Mouse (Mus musculus) left cerebral cortex, postnatal 14 days (tissue): ENCODE data around the gene Tor3a. TPM values are rescaled to one million over a fixed set of nuclear protein-coding genes. Genes with fewer than 3 reads are reported as not detected.

ENCODE experiments used
- DNase-seq, 2 experiments: peaks; one replicate each; pipeline ENCODE4 v3.0.0; 2021 to 2022; ENCODE audit warnings: low spot score in 2 of 2, mixed read lengths in 1 of 2
- intact Hi-C: fragments of 180-260 bp; cut with DNase I; formaldehyde crosslinking; loops from one replicate; pipeline ENCODE4 v1.15.1; 2025
- long read RNA-seq, 2 experiments: library from polyadenylated mRNA; stranded (forward); transcript quantifications; one replicate each; pipeline ENCODE4 v2.0.0; 2021
- total RNA-seq, 2 experiments: library from RNA; stranded (reverse); gene quantifications; 2 replicates each; pipeline ENCODE4 v1.2.3; 2021

Gene Tor3a
- 1 to 10 TPM; 4.2 to 6.8 TPM for total RNA-seq
- long read RNA-seq, experiment 1, transcript Tor3a-201 (6 exons, 3,285 nt) = major isoform, 7 of 12 reads
- long read RNA-seq, experiment 1, partial matches to known transcripts = 0 of 12 reads
- long read RNA-seq, experiment 1, other reads (novel, unspliced or antisense) = 3 of 12 reads
- long read RNA-seq, experiment 2, partial matches to known transcripts = 1 of 6 reads
- long read RNA-seq, experiment 2, other reads (novel, unspliced or antisense) = 1 of 6 reads

- DNase-seq = peak; percentile 57 to 59
- intact Hi-C loops = no loop called here
Measured at GRCm38 (mm10) chr1:156674195-156675000, at the start of gene Tor3a. TSS of gene Tor3a (minus strand) at chr1:156674356.

GRCm38 (mm10) chr1:156722089-156722488 lies 47.9 kb upstream of the Tor3a start:
- intact Hi-C loops = no loop called here
- DNase-seq = no peak

GRCm38 (mm10) chr1:156720046-156720445 lies 45.9 kb upstream of the Tor3a start:
- intact Hi-C loops = no loop called here
- DNase-seq = no peak

- peak; percentile 97 to 98 for DNase-seq
- intact Hi-C loops = no loop called here
Measured at GRCm38 (mm10) chr1:156718950-156719805, 45.0 kb upstream of the Tor3a start, which contains the start of gene Fam20b. TSS of gene Fam20b (minus strand) at chr1:156719086.

- DNase-seq = peak in 1 of 2 experiments; percentile 41
Measured at GRCm38 (mm10) chr1:156718286-156718949, 44.3 kb upstream of the Tor3a start.

GRCm38 (mm10) chr1:156717751-156718285 lies 43.7 kb upstream of the Tor3a start:
- DNase-seq = no peak
- intact Hi-C loops = no loop called here

More at GRCm38 (mm10) chr1:156718286-156718949, 44.3 kb upstream of the Tor3a start:
- intact Hi-C loops = no loop called here

GRCm38 (mm10) chr1:156716681-156717080 lies 42.5 kb upstream of the Tor3a start:
- intact Hi-C loops = no loop called here
- DNase-seq = no peak

GRCm38 (mm10) chr1:156710472-156711098 lies 36.4 kb upstream of the Tor3a start:
- intact Hi-C loops = no loop called here
- DNase-seq = no peak

GRCm38 (mm10) chr1:156708672-156709071 lies 34.5 kb upstream of the Tor3a start:
- DNase-seq = no peak
- intact Hi-C loops = no loop called here

GRCm38 (mm10) chr1:156705696-156706285 lies 31.6 kb upstream of the Tor3a start:
- intact Hi-C loops = no loop called here

GRCm38 (mm10) chr1:156703444-156703843 lies 29.3 kb upstream of the Tor3a start:
- intact Hi-C loops = no loop called here

More at GRCm38 (mm10) chr1:156705696-156706285, 31.6 kb upstream of the Tor3a start:
- DNase-seq = no peak

GRCm38 (mm10) chr1:156702151-156702550 lies 28.0 kb upstream of the Tor3a start:
- DNase-seq = no peak
- intact Hi-C loops = no loop called here

More at GRCm38 (mm10) chr1:156703444-156703843, 29.3 kb upstream of the Tor3a start:
- DNase-seq = no peak

- no peak for DNase-seq
- intact Hi-C loops = no loop called here
Measured at GRCm38 (mm10) chr1:156686025-156686661, 12.0 kb upstream of the Tor3a start.

- no peak for DNase-seq
- intact Hi-C loops = no loop called here
Measured at GRCm38 (mm10) chr1:156679599-156679998, 5.4 kb upstream of the Tor3a start.

GRCm38 (mm10) chr1:156677230-156677629 lies 3.1 kb upstream of the Tor3a start:
- no peak for DNase-seq
- intact Hi-C loops = no loop called here

- intact Hi-C loops = no loop called here
Measured at GRCm38 (mm10) chr1:156676596-156676995, 2.4 kb upstream of the Tor3a start.

GRCm38 (mm10) chr1:156676171-156676570 lies 2.0 kb upstream of the Tor3a start:
- DNase-seq = peak; percentile 57 to 59
- intact Hi-C loops = no loop called here

More at GRCm38 (mm10) chr1:156676596-156676995, 2.4 kb upstream of the Tor3a start:
- DNase-seq = no peak
